30 mouse cellular contexts compared by ENCODE assay signal in genomic region chr5:103674482-103674881, GRCm38 (mm10). TPM values are rescaled to one million over a fixed set of nuclear protein-coding genes. Genes with fewer than 3 reads are reported as not detected.
DNase-seq lines count a peak whose midpoint lies in the region; ATAC-seq lines count a peak whose summit lies in the region.
"Had no signal": no experiment of that assay in that cellular context is flagged by ENCODE, and none has a peak within 500 bp of the region (broad histone marks: within the 10 kb centered on the region; RNA-seq: fewer than 3 reads in every experiment).

No protein-coding gene starts in this region.

- no peak overlapping the region for H3K9ac ChIP-seq in embryonic facial prominence, embryonic 13.5 days
- H3K9ac ChIP-seq in limb, embryonic 11.5 days (ENCODE audit: low read length): no peak overlapping the region
- H3K9ac ChIP-seq in forebrain, embryonic 14.5 days (ENCODE audit: low read length): no peak overlapping the region
- H3K9ac ChIP-seq: forebrain, embryonic 12.5 days; heart, embryonic 12.5 days; hindbrain, embryonic 13.5 days; liver, embryonic 15.5 days; lung, embryonic 14.5 days; neural tube, embryonic 12.5 days had no signal

- peaks cover 6% of the 10 kb centered on the region; the same call in 1 of the 2 replicates for H3K27me3 ChIP-seq in embryonic facial prominence, embryonic 13.5 days
- no peaks in the 10 kb centered on the region for H3K27me3 ChIP-seq in limb, embryonic 11.5 days (ENCODE audit: control insufficient read depth, insufficient read depth, low read length)
- H3K27me3 ChIP-seq in forebrain, embryonic 14.5 days (replicated peaks; ENCODE audit: control insufficient read depth, insufficient read depth, low read length): no peaks in the 10 kb centered on the region
- H3K27me3 ChIP-seq: forebrain, embryonic 12.5 days; heart, embryonic 12.5 days; hindbrain, embryonic 13.5 days; neural tube, embryonic 12.5 days had no signal

- no peak overlapping the region for H3K4me2 ChIP-seq in embryonic facial prominence, embryonic 13.5 days
- H3K4me2 ChIP-seq in limb, embryonic 11.5 days (ENCODE audit: low read depth, severe bottlenecking): no peak overlapping the region
- H3K4me2 ChIP-seq in forebrain, embryonic 14.5 days (ENCODE audit: low read length): no peak overlapping the region
- H3K4me2 ChIP-seq: forebrain, embryonic 12.5 days; heart, embryonic 12.5 days; hindbrain, embryonic 13.5 days; liver, embryonic 15.5 days; lung, embryonic 14.5 days; midbrain, embryonic 11.5 days; neural tube, embryonic 12.5 days had no signal

- H3K27ac ChIP-seq in embryonic facial prominence, embryonic 13.5 days: peak overlapping the region; percentile 49; the same call in 1 of the 2 replicates
- no peak overlapping the region for H3K27ac ChIP-seq in limb, embryonic 11.5 days (replicated peaks; ENCODE audit: low read depth, low read length)
- no peak overlapping the region for H3K27ac ChIP-seq in forebrain, embryonic 14.5 days (ENCODE audit: low read depth, low read length)
- H3K27ac ChIP-seq: forebrain, embryonic 12.5 days; heart, adult 2 months; hindbrain, embryonic 13.5 days; liver, embryonic 15.5 days; neural tube, embryonic 12.5 days had no signal

- H3K36me3 ChIP-seq in embryonic facial prominence, embryonic 13.5 days: no peaks in the 10 kb centered on the region
- H3K36me3 ChIP-seq in limb, embryonic 11.5 days (ENCODE audit: control insufficient read depth, insufficient read depth, low read length): no peaks in the 10 kb centered on the region
- H3K36me3 ChIP-seq in forebrain, embryonic 14.5 days (ENCODE audit: control insufficient read depth, insufficient read depth, low read length): no peaks in the 10 kb centered on the region
- H3K36me3 ChIP-seq: forebrain, embryonic 12.5 days; heart, embryonic 12.5 days; hindbrain, embryonic 13.5 days; liver, embryonic 15.5 days; neural tube, embryonic 12.5 days had no signal

- H3K4me1 ChIP-seq in embryonic facial prominence, embryonic 13.5 days: 0 out of 2 replicates have a peak, but pooled peaks cover 12% of the 10 kb centered on the region
- H3K4me1 ChIP-seq in limb, embryonic 11.5 days (ENCODE audit: control insufficient read depth, insufficient read depth, low read length): no peaks in the 10 kb centered on the region
- no peaks in the 10 kb centered on the region for H3K4me1 ChIP-seq in forebrain, embryonic 14.5 days (ENCODE audit: control insufficient read depth, insufficient read depth, low read length)
- H3K4me1 ChIP-seq: forebrain, embryonic 12.5 days; hindbrain, embryonic 13.5 days; liver, embryonic 15.5 days; neural tube, embryonic 12.5 days had no signal

- ATAC-seq in embryonic facial prominence, embryonic 13.5 days (ENCODE audit: insufficient number of reproducible peaks, insufficient read depth, low FRiP score, low TSS enrichment, low read depth): no peak
- peak; percentile 78; the same call in 1 of the 2 replicates for ATAC-seq in limb, embryonic 11.5 days (ENCODE audit: insufficient number of reproducible peaks, low FRiP score, low TSS enrichment, low read depth)
- no peak for ATAC-seq in forebrain, embryonic 14.5 days
- ATAC-seq: midbrain, embryonic 16.5 days had no signal

- DNase-seq in ES-CJ7 (ENCODE audit: low read depth, low spot score): peak; percentile 59
- peak; percentile 42 for DNase-seq in embryo, embryonic 10.5 days (ENCODE audit: low spot score)
- peak; percentile 51 for DNase-seq in limb, embryonic 11.5 days (ENCODE audit: low spot score)
- no peak for DNase-seq in forebrain, embryonic 14.5 days (ENCODE audit: low spot score)
- no peak for DNase-seq in frontal cortex, postnatal 10 days (ENCODE audit: low spot score in 2 of 2)
- DNase-seq in cerebellum, adult 18-20 months: no peak
- no peak for DNase-seq in thymus, adult 18-20 months
- DNase-seq: adrenal gland, postnatal 10 days; cerebellum, postnatal 14 days; heart, adult 2 months; heart, postnatal 4 days; kidney, adult 11 months; kidney, postnatal 14 days; lung, embryonic 14.5 days; right cerebral cortex, postnatal 4 days; thymus, adult 2 months; thymus, postnatal 36 days had no signal

- H3K4me3 ChIP-seq in embryonic facial prominence, embryonic 13.5 days: no peak overlapping the region
- H3K4me3 ChIP-seq in limb, embryonic 11.5 days (ENCODE audit: low read depth, low read length): no peak overlapping the region
- H3K4me3 ChIP-seq in forebrain, embryonic 14.5 days (ENCODE audit: low read depth, low read length): no peak overlapping the region
- H3K4me3 ChIP-seq: erythroblast, embryonic 14.5 days; forebrain, embryonic 12.5 days; heart, adult 2 months; heart, embryonic 12.5 days; hindbrain, embryonic 13.5 days; liver, embryonic 15.5 days; neural tube, embryonic 12.5 days had no signal

- 25% methylated on average over 6 of the region's 6 CpGs for WGBS in embryonic facial prominence, embryonic 13.5 days
- WGBS in limb, embryonic 11.5 days: 24% methylated on average over 6 of the region's 6 CpGs
- WGBS in forebrain, embryonic 14.5 days: 59% methylated on average over 6 of the region's 6 CpGs

- H3K9me3 ChIP-seq in embryonic facial prominence, embryonic 13.5 days: no peaks in the 10 kb centered on the region
- H3K9me3 ChIP-seq in limb, embryonic 11.5 days (ENCODE audit: control insufficient read depth, low read length): no peaks in the 10 kb centered on the region
- H3K9me3 ChIP-seq in forebrain, embryonic 14.5 days (replicated peaks; ENCODE audit: control insufficient read depth, low read length): no peaks in the 10 kb centered on the region
- H3K9me3 ChIP-seq: forebrain, embryonic 12.5 days; heart, embryonic 12.5 days; hindbrain, embryonic 13.5 days; liver, embryonic 15.5 days; neural tube, embryonic 12.5 days had no signal

RNA-seq across cellular contexts. Expression of gene Aff1, which starts 17.7 kb away (rescaled TPM):
- polyA plus RNA-seq in embryonic facial prominence, embryonic 13.5 days (2015; fragmentation: Nextera tagmentation; extraction: Ambion mirVana): 5.2 and 5.5 TPM in 2 replicates
- 9.1 and 10.4 TPM in 2 replicates for polyA plus RNA-seq in limb, embryonic 11.5 days (2014; fragmentation: Nextera tagmentation; extraction: Ambion mirVana)
- 1.5 and 2.6 TPM in 2 replicates for polyA plus RNA-seq in forebrain, embryonic 14.5 days (2014; fragmentation: Nextera tagmentation; extraction: Ambion mirVana)

RNA-seq across cellular contexts. Expression of gene 1700016H13Rik, which starts 18.7 kb away (rescaled TPM):
- polyA plus RNA-seq in embryonic facial prominence, embryonic 13.5 days (2015; fragmentation: Nextera tagmentation; extraction: Ambion mirVana): 0.30 and 0.41 TPM in 2 replicates
- polyA plus RNA-seq in limb, embryonic 11.5 days (2014; fragmentation: Nextera tagmentation; extraction: Ambion mirVana): 0.17 TPM in 2 replicates
- polyA plus RNA-seq in forebrain, embryonic 14.5 days (2014; fragmentation: Nextera tagmentation; extraction: Ambion mirVana): 0.38 and 0.68 TPM in 2 replicates
- polyA plus RNA-seq: cortical plate, adult 2 months; erythroblast, embryonic 14.5 days; forebrain, embryonic 12.5 days; liver, adult 2 months; liver, embryonic 15.5 days; spleen, adult 2 months had no signal

RNA-seq across cellular contexts. Expression of gene Slc10a6, which starts 45.3 kb away (rescaled TPM):
- polyA plus RNA-seq in embryonic facial prominence, embryonic 13.5 days (2015; fragmentation: Nextera tagmentation; extraction: Ambion mirVana): 0.19 and 1.1 TPM in 2 replicates
- 0.07 and 0.14 TPM in 2 replicates for polyA plus RNA-seq in limb, embryonic 11.5 days (2014; fragmentation: Nextera tagmentation; extraction: Ambion mirVana)
- 0.08 TPM in 1 of 2 replicates, not detected in the other for polyA plus RNA-seq in forebrain, embryonic 14.5 days (2014; fragmentation: Nextera tagmentation; extraction: Ambion mirVana)
- polyA plus RNA-seq: cortical plate, adult 2 months; forebrain, embryonic 12.5 days; kidney, embryonic 14.5 days; liver, embryonic 15.5 days had no signal

Comparison
In these comparisons a context has a peak if more than half of its experiments do, and no peak if none do; other contexts are left out.
1. DNase-seq: peak in ES-CJ7 (single experiment), embryo, embryonic 10.5 days (single experiment) and limb, embryonic 11.5 days (single experiment); none in forebrain, embryonic 14.5 days (single experiment), frontal cortex, postnatal 10 days (0 of 2), cerebellum, adult 18-20 months (0 of 2) and thymus, adult 18-20 months (0 of 2).